Mouse (Mus musculus): ENCODE results near the gene Prr15l. TPM values are rescaled to one million over a fixed set of nuclear protein-coding genes. Genes with fewer than 3 reads are reported as not detected.

The Prr15l gene
- polyA plus RNA-seq, 1 experiment from 2014 or later, result 76.5 TPM

GRCm38 (mm10) chr11:96891784-96892527, 35.9 kb upstream of the Prr15l start:
- DNase-seq (ENCODE audit: low spot score) (no peak), ATAC-seq (replicated peaks; ENCODE audit: low FRiP score, low read depth) (no peak)
- Histone ChIP-seq H3K9me3 (replicated peaks; ENCODE audit: low read length) (no peaks in the 10 kb centered on the region), H3K36me3 (ENCODE audit: insufficient read depth, low read length) (no peaks in the 10 kb centered on the region), H3K27ac (no peak overlapping the region), H3K4me2 (ENCODE audit: low read length) (no peak overlapping the region), H3K4me1 (replicated peaks; ENCODE audit: insufficient read depth, low read length) (no peaks in the 10 kb centered on the region), H3K27me3 (ENCODE audit: insufficient read depth, low read length) (no peaks in the 10 kb centered on the region), H3K9ac (ENCODE audit: low read depth, low read length) (no peak overlapping the region), H3K4me3 (replicated peaks; ENCODE audit: low read depth, low read length) (no peak overlapping the region)
- WGBS, result 23% methylated on average over 14 of the region's 14 CpGs
- no peak for TF ChIP-seq CTCF (IDR thresholded peaks at IDR 0.05; ENCODE audit: low read depth)

- WGBS, result 43% methylated on average over 11 of the region's 11 CpGs
- DNase-seq (ENCODE audit: low spot score) (no peak), ATAC-seq (replicated peaks; ENCODE audit: low FRiP score, low read depth) (no peak)
Measured at GRCm38 (mm10) chr11:96893203-96893842, 34.6 kb upstream of the Prr15l start.

GRCm38 (mm10) chr11:96895886-96896285, 32.0 kb upstream of the Prr15l start:
- no peak for DNase-seq (ENCODE audit: low spot score)
- no peak for TF ChIP-seq CTCF (IDR thresholded peaks at IDR 0.05; ENCODE audit: low read depth)

More at GRCm38 (mm10) chr11:96893203-96893842, 34.6 kb upstream of the Prr15l start:
- Histone ChIP-seq H3K4me2 (ENCODE audit: low read length) (no peak overlapping the region), H3K4me3 (replicated peaks; ENCODE audit: low read depth, low read length) (no peak overlapping the region), H3K9me3 (replicated peaks; ENCODE audit: low read length) (no peaks in the 10 kb centered on the region), H3K9ac (ENCODE audit: low read depth, low read length) (no peak overlapping the region), H3K27me3 (ENCODE audit: insufficient read depth, low read length) (no peaks in the 10 kb centered on the region), H3K27ac (no peak overlapping the region), H3K36me3 (ENCODE audit: insufficient read depth, low read length) (no peaks in the 10 kb centered on the region), H3K4me1 (replicated peaks; ENCODE audit: insufficient read depth, low read length) (no peaks in the 10 kb centered on the region)
- no peak for TF ChIP-seq CTCF (IDR thresholded peaks at IDR 0.05; ENCODE audit: low read depth)

GRCm38 (mm10) chr11:96899449-96900306, 28.2 kb upstream of the Prr15l start:
- Histone ChIP-seq H3K36me3 (ENCODE audit: insufficient read depth, low read length) (no peaks in the 10 kb centered on the region), H3K4me1 (replicated peaks; ENCODE audit: insufficient read depth, low read length) (peaks cover 14% of the 10 kb centered on the region), H3K27me3 (ENCODE audit: insufficient read depth, low read length) (no peaks in the 10 kb centered on the region), H3K9ac (ENCODE audit: low read depth, low read length) (no peak overlapping the region), H3K27ac (no peak overlapping the region), H3K4me2 (ENCODE audit: low read length) (no peak overlapping the region), H3K4me3 (replicated peaks; ENCODE audit: low read depth, low read length) (no peak overlapping the region), H3K9me3 (replicated peaks; ENCODE audit: low read length) (no peaks in the 10 kb centered on the region)
- no peak for ATAC-seq (replicated peaks; ENCODE audit: low FRiP score, low read depth)
- 52% methylated on average over 13 of the region's 13 CpGs for WGBS
- TF ChIP-seq CTCF (IDR thresholded peaks at IDR 0.05; ENCODE audit: low read depth), result no peak
- DNase-seq (ENCODE audit: low spot score), result no peak

More at GRCm38 (mm10) chr11:96895886-96896285, 32.0 kb upstream of the Prr15l start:
- no peaks in the 10 kb centered on the region for H3K4me1 ChIP-seq (replicated peaks; ENCODE audit: insufficient read depth, low read length)
- no peaks in the 10 kb centered on the region for H3K9me3 ChIP-seq (replicated peaks; ENCODE audit: low read length)
- H3K4me2 ChIP-seq (ENCODE audit: low read length), result no peak overlapping the region
- 80% methylated on average over 4 of the region's 4 CpGs for WGBS
- H3K27ac ChIP-seq, result no peak overlapping the region
- H3K36me3 ChIP-seq (ENCODE audit: insufficient read depth, low read length), result no peaks in the 10 kb centered on the region
- ATAC-seq (replicated peaks; ENCODE audit: low FRiP score, low read depth), result no peak
- no peak overlapping the region for H3K4me3 ChIP-seq (replicated peaks; ENCODE audit: low read depth, low read length)
- no peaks in the 10 kb centered on the region for H3K27me3 ChIP-seq (ENCODE audit: insufficient read depth, low read length)
- no peak overlapping the region for H3K9ac ChIP-seq (ENCODE audit: low read depth, low read length)

GRCm38 (mm10) chr11:96901332-96901731, 26.6 kb upstream of the Prr15l start:
- 66% methylated on average over 9 of the region's 9 CpGs for WGBS
- Histone ChIP-seq H3K9ac (ENCODE audit: low read depth, low read length) (no peak overlapping the region), H3K4me1 (replicated peaks; ENCODE audit: insufficient read depth, low read length) (peaks cover 14% of the 10 kb centered on the region), H3K9me3 (replicated peaks; ENCODE audit: low read length) (no peaks in the 10 kb centered on the region), H3K4me2 (ENCODE audit: low read length) (no peak overlapping the region), H3K36me3 (ENCODE audit: insufficient read depth, low read length) (no peaks in the 10 kb centered on the region), H3K4me3 (replicated peaks; ENCODE audit: low read depth, low read length) (no peak overlapping the region), H3K27me3 (ENCODE audit: insufficient read depth, low read length) (no peaks in the 10 kb centered on the region), H3K27ac (no peak overlapping the region)
- ATAC-seq (replicated peaks; ENCODE audit: low FRiP score, low read depth), result no peak
- no peak for TF ChIP-seq CTCF (IDR thresholded peaks at IDR 0.05; ENCODE audit: low read depth)
- DNase-seq (ENCODE audit: low spot score), result no peak

Data from kidney, postnatal 0 days (tissue).